Mouse (Mus musculus) liver, postnatal 0 days (tissue): ENCODE results near the gene Mxi1.

ENCODE experiments used
- CTCF ChIP-seq: sonication (generic); IDR thresholded peaks from 2 replicates; pipeline ENCODE4 v1.5.1; 2016; ENCODE audit warnings: antibody characterized with exemption, low read depth
- EP300 ChIP-seq: IDR thresholded peaks from 2 replicates; pipeline ENCODE4 v1.6.1; 2016; ENCODE audit warnings: antibody characterized with exemption, low read depth, mild to moderate bottlenecking

DNA sequence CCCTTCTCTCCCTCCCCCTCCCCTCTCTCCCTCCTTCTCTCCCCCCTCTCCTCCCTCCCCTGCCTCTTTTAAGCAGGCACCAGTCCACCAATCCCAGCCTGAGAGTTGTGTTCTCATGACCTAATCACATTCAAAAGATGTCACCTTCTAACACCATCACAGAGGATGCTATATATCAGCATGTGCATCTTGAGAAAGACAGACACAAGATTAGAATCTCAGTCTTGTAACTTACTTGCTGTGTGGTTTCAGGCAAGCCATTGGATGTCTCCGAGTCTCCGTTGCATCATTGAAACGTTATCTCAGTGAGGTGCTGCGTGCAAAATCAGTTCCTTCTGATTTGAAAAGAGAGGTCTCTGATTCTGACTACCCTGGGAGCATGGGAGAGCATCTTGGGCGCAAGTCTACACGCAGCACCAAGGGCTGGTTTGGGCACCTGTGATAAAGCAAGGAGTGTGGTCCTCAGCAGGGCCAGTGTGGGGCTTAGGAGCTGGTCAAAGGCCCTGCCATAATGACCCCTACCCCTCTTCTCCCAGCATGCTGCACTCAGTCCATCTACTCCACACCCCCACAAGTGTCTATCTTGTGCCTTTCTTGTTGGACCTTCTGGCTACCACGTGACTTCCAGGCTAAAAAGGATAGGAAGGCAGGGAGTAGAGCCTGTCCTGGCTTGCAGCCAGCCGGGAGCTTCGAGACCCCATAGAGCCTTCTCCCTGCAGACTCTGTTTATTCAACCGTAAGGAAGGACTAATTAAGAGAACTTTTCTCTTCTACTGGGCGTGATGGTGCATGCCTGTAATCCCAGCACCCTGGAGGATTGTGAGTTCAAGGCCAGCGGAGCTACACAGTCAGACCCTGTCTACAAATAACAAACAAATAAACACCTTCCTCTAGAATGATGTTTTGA is 45.2 kb upstream of the Mxi1 start:
- TF ChIP-seq EP300 = no peak
- TF ChIP-seq CTCF = no peak
